In genomic region chr4:99206356-99206755, GRCm38 (mm10) we compare ENCODE assay signal across 23 mouse cellular contexts. TPM values are rescaled to one million over a fixed set of nuclear protein-coding genes. Genes with fewer than 3 reads are reported as not detected.
A peak's percentile ranks its signal among the peaks of the same experiment; 100 is the strongest.
DNase-seq lines count a peak whose midpoint lies in the region; ATAC-seq and TF ChIP-seq lines count a peak whose summit lies in the region.
"Had no signal": no experiment of that assay in that cellular context is flagged by ENCODE, and none has a peak within 500 bp of the region (broad histone marks: within the 10 kb centered on the region; RNA-seq: fewer than 3 reads in every experiment).

No protein-coding gene starts in this region.

- peak; percentile 30; the same call in 1 of the 2 replicates for ATAC-seq in embryonic facial prominence, embryonic 14.5 days (ENCODE audit: low read depth)
- ATAC-seq: CD4-positive, CD25-positive, alpha-beta regulatory T cell, adult 4 months; forebrain, embryonic 16.5 days had no signal

- H3K9me3 ChIP-seq in embryonic facial prominence, embryonic 14.5 days (ENCODE audit: control insufficient read depth, low read length) = no peaks in the 10 kb centered on the region
- no peaks in the 10 kb centered on the region for H3K9me3 ChIP-seq in embryonic facial prominence, embryonic 10.5 days
- H3K9me3 ChIP-seq: embryonic facial prominence, embryonic 12.5 days; forebrain, embryonic 12.5 days; heart, embryonic 12.5 days; hindbrain, embryonic 10.5 days had no signal

- no peak overlapping the region for H3K27ac ChIP-seq in embryonic facial prominence, embryonic 14.5 days (replicated peaks; ENCODE audit: low read depth, low read length)
- H3K27ac ChIP-seq in embryonic facial prominence, embryonic 10.5 days (replicated peaks) = no peak overlapping the region
- H3K27ac ChIP-seq in layer of hippocampus, adult 2 months = peak overlapping the region; percentile 24; the same call in 1 of the 2 replicates
- H3K27ac ChIP-seq: embryonic facial prominence, embryonic 12.5 days; forebrain, embryonic 12.5 days; hindbrain, embryonic 10.5 days; hindbrain, embryonic 14.5 days had no signal

- no peak overlapping the region for H3K4me3 ChIP-seq in embryonic facial prominence, embryonic 14.5 days (ENCODE audit: low read depth, low read length)
- no peak overlapping the region for H3K4me3 ChIP-seq in embryonic facial prominence, embryonic 10.5 days
- H3K4me3 ChIP-seq in layer of hippocampus, adult 2 months = no peak overlapping the region
- H3K4me3 ChIP-seq: embryonic facial prominence, embryonic 12.5 days; forebrain, embryonic 12.5 days; heart, embryonic 12.5 days; hindbrain, embryonic 10.5 days had no signal

- 0 out of 2 replicates have a peak, but pooled peaks have one; percentile 3 for TF ChIP-seq CTCF in layer of hippocampus, adult 2 months (conservative IDR thresholded peaks at IDR 0.05)

- DNase-seq in embryonic facial prominence, embryonic 14.5 days (ENCODE audit: low spot score) = peak; percentile 34
- no peak for DNase-seq in embryonic facial prominence, embryonic 10.5 days (ENCODE audit: low spot score)
- DNase-seq in layer of hippocampus, adult 2 months (ENCODE audit: low spot score in 2 of 2) = no peak
- DNase-seq in layer of hippocampus, adult 18-20 months (ENCODE audit: low spot score in 2 of 2) = no peak
- DNase-seq in retina, adult 2 months (ENCODE audit: low read depth, low spot score) = peak; percentile 70
- no peak for DNase-seq in retina, embryonic 14.5 days (ENCODE audit: low spot score)
- DNase-seq in lung, postnatal 4 days = no peak
- DNase-seq: adrenal gland, adult 8-10 months; adrenal gland, postnatal 36 days; B cell, adult 2 months; cerebellum, adult 11 months; cerebellum, adult 8-10 months; cerebellum, postnatal 14 days; embryo, embryonic 11 days; gastrocnemius, postnatal 10 days had no signal

- H3K4me2 ChIP-seq in embryonic facial prominence, embryonic 14.5 days (ENCODE audit: low read depth, low read length) = no peak overlapping the region
- H3K4me2 ChIP-seq: embryonic facial prominence, embryonic 12.5 days; forebrain, embryonic 12.5 days; heart, embryonic 12.5 days; hindbrain, embryonic 14.5 days had no signal

- H3K4me1 ChIP-seq in embryonic facial prominence, embryonic 14.5 days (ENCODE audit: control insufficient read depth, insufficient read depth, low read length) = no peaks in the 10 kb centered on the region
- peaks cover 8% of the 10 kb centered on the region; the same call in 1 of the 2 replicates for H3K4me1 ChIP-seq in embryonic facial prominence, embryonic 10.5 days
- H3K4me1 ChIP-seq: embryonic facial prominence, embryonic 12.5 days had no signal

- H3K27me3 ChIP-seq in embryonic facial prominence, embryonic 14.5 days (replicated peaks; ENCODE audit: control insufficient read depth, insufficient read depth, low read length) = no peaks in the 10 kb centered on the region
- H3K27me3 ChIP-seq in embryonic facial prominence, embryonic 10.5 days (replicated peaks; ENCODE audit: low read depth, poor library complexity, severe bottlenecking) = no peaks in the 10 kb centered on the region
- H3K27me3 ChIP-seq: embryonic facial prominence, embryonic 12.5 days; forebrain, embryonic 12.5 days; heart, embryonic 12.5 days had no signal

- H3K36me3 ChIP-seq in embryonic facial prominence, embryonic 14.5 days (ENCODE audit: control insufficient read depth, insufficient read depth, low read length) = no peaks in the 10 kb centered on the region
- H3K36me3 ChIP-seq in embryonic facial prominence, embryonic 10.5 days (replicated peaks) = no peaks in the 10 kb centered on the region
- H3K36me3 ChIP-seq: embryonic facial prominence, embryonic 12.5 days; forebrain, embryonic 12.5 days; G1E; heart, embryonic 12.5 days; hindbrain, embryonic 10.5 days had no signal

- WGBS in embryonic facial prominence, embryonic 14.5 days = 44% methylated on average over 3 of the region's 3 CpGs
- WGBS in embryonic facial prominence, embryonic 10.5 days = 72% methylated on average over 3 of the region's 3 CpGs

- H3K9ac ChIP-seq in embryonic facial prominence, embryonic 14.5 days (ENCODE audit: low read depth, low read length) = no peak overlapping the region
- H3K9ac ChIP-seq: embryonic facial prominence, embryonic 12.5 days; forebrain, embryonic 12.5 days; heart, embryonic 12.5 days; hindbrain, embryonic 14.5 days had no signal

RNA-seq across cellular contexts. Expression of gene Atg4c, which starts 12.6 kb away (rescaled TPM):
- 14.7 and 15.0 TPM in 2 replicates for polyA plus RNA-seq in embryonic facial prominence, embryonic 14.5 days (2014; fragmentation: Nextera tagmentation; extraction: Ambion mirVana)
- polyA plus RNA-seq in embryonic facial prominence, embryonic 10.5 days (2016; fragmentation: Nextera tagmentation; extraction: Ambion mirVana) = 12.7 and 15.0 TPM in 2 replicates
- 10 to 100 TPM; 37.7 to 39.7 TPM for total RNA-seq in layer of hippocampus, adult 2 months (2021)
- 10 to 100 TPM; 38.1 to 39.3 TPM for total RNA-seq in layer of hippocampus, adult 18-20 months (2021)
- total RNA-seq: G1E had no signal
- polyA plus RNA-seq: G1E had no signal

Comparison
In these comparisons a context has a peak if more than half of its experiments do, and no peak if none do; other contexts are left out.
1. DNase-seq: peak in embryonic facial prominence, embryonic 14.5 days (single experiment) and retina, adult 2 months (single experiment); none in embryonic facial prominence, embryonic 10.5 days (single experiment), layer of hippocampus, adult 2 months (0 of 2), layer of hippocampus, adult 18-20 months (0 of 2), retina, embryonic 14.5 days (single experiment) and lung, postnatal 4 days (0 of 2).